Mouse (Mus musculus) embryonic facial prominence, embryonic 12.5 days (tissue): ENCODE data around the gene Tmod4. TPM values are rescaled to one million over a fixed set of nuclear protein-coding genes. Genes with fewer than 3 reads are reported as not detected.
"Not testable (repeated sequence)": the region's sequence is repeated elsewhere in the genome, so short reads cannot be mapped to it uniquely, and the experiment has no call there.

Experiments used
- ATAC-seq: fragments of 200-750 bp; cut with Nextera tagmentation; 2 replicates; pipeline ENCODE4 v1.8.0; 2017; ENCODE audit not compliant: insufficient number of reproducible peaks, insufficient read depth, low FRiP score, low TSS enrichment
- H3K27ac ChIP-seq: fragments of 300-500 bp; sonication (generic); 2 replicates; pipeline ENCODE4 v1.5.1; 2016; ENCODE audit warnings: mild to moderate bottlenecking
- H3K27me3 ChIP-seq: fragments of 300-500 bp; sonication (generic); 2 replicates; pipeline ENCODE4 v1.6.1; 2016; ENCODE audit warnings: mild to moderate bottlenecking, moderate library complexity
- H3K36me3 ChIP-seq: fragments of 300-500 bp; sonication (generic); 2 replicates; pipeline ENCODE4 v1.6.1; 2016; ENCODE audit warnings: mild to moderate bottlenecking
- H3K4me1 ChIP-seq: fragments of 300-500 bp; sonication (generic); 2 replicates; pipeline ENCODE4 v1.6.1; 2016
- H3K4me2 ChIP-seq: fragments of 300-500 bp; sonication (generic); replicated peaks from 2 replicates; pipeline ENCODE4 v1.6.1; 2016; ENCODE audit warnings: mild to moderate bottlenecking, moderate library complexity
- H3K4me3 ChIP-seq: fragments of 300-500 bp; sonication (generic); 2 replicates; pipeline ENCODE4 v1.5.1; 2016; ENCODE audit warnings: mild to moderate bottlenecking
- H3K9ac ChIP-seq: fragments of 300-500 bp; sonication (generic); 2 replicates; pipeline ENCODE4 v1.6.1; 2016; ENCODE audit warnings: mild to moderate bottlenecking, moderate library complexity
- H3K9me3 ChIP-seq: fragments of 300-500 bp; sonication (generic); 2 replicates; pipeline ENCODE4 v1.6.1; 2016; ENCODE audit warnings: mild to moderate bottlenecking, moderate library complexity
- WGBS: fragments of 180-500 bp; shearing (Covaris S2); methylation state at CpG from one replicate; pipeline ENCODE4 v1.1.7; 2016; 5-methylcytosine and 5-hydroxymethylcytosine counted together
- polyA plus RNA-seq: library from polyadenylated mRNA; unstranded; fragments of >200 nt; fragmentation: Nextera tagmentation; extraction: Ambion mirVana; gene quantifications from 2 replicates; pipeline ENCODE4 v1.2.1, GENCODE M21; 2016

The Tmod4 gene
- polyA plus RNA-seq, result 0.57 and 1.0 TPM in 2 replicates

DNA sequence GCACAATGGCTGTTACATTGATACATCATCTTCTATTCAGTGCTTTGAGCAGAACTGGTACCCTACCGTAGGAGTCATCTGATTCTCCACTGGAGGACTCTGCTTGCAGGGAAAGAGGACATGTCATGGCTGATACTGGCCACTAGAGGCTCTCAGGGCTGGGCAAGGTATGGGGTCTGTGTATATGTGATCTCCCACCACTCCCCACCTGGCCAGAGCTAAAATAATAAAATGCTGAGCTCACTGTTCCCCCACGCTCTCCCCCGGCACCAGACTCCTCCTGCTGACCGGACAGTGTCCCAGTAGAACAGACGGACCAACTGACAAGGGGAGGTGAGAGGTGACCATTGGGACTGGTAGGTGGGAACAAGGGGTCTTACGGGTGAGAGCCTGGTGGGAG lies at the start of gene Tmod4:
Gene Tmod4 (plus strand): TSS at position 231 of the 400 bp plus-strand sequence.
- H3K9ac ChIP-seq, result no peak within 1 kb of the TSS
- no peaks in the 10 kb centered on the region for H3K27me3 ChIP-seq
- no peak within 1 kb of the TSS for H3K4me3 ChIP-seq
- peaks cover 39% of the 10 kb centered on the region for H3K36me3 ChIP-seq
- H3K9me3 ChIP-seq, result no peaks in the 10 kb centered on the region
- ATAC-seq, result 0 out of 2 replicates have a peak, but pooled peaks have one; percentile 37
- peak within 1 kb of the TSS; percentile 46 for H3K27ac ChIP-seq
- H3K4me2 ChIP-seq, result no peak within 1 kb of the TSS
- H3K4me1 ChIP-seq, result peaks cover 7% of the 10 kb centered on the region; the same call in 1 of the 2 replicates
- WGBS, result 54% methylated on average over 6 of the region's 6 CpGs

DNA sequence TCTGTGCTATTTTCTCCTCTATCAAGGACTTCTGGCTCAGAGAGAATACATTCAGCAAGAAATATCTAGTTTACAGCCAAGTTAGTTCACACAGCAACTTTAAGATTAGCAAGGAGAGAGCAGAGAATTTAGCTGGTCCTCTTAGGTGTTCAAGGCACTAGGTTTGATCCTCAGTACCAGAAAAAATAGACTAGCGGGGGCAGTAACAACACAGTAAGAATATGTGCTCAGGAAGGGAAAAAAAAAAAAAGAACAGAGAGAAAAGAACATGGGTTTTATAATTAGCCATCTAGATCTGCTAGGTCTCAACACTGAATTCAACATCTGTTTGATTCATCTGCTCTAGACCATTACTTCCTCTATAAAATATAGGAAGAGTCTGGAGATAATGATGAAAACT lies 36.2 kb upstream of the Tmod4 start:
- Histone ChIP-seq H3K36me3 (peaks cover 16% of the 10 kb centered on the region), H3K27me3 (no peaks in the 10 kb centered on the region), H3K4me3 (no peak overlapping the region), H3K4me1 (no peaks in the 10 kb centered on the region), H3K9ac (no peak overlapping the region), H3K4me2 (no peak overlapping the region), H3K27ac (no peak overlapping the region), H3K9me3 (no peaks in the 10 kb centered on the region)
- ATAC-seq, result no peak
- WGBS, result 90% methylated on average over 1 of the region's 1 CpGs

DNA sequence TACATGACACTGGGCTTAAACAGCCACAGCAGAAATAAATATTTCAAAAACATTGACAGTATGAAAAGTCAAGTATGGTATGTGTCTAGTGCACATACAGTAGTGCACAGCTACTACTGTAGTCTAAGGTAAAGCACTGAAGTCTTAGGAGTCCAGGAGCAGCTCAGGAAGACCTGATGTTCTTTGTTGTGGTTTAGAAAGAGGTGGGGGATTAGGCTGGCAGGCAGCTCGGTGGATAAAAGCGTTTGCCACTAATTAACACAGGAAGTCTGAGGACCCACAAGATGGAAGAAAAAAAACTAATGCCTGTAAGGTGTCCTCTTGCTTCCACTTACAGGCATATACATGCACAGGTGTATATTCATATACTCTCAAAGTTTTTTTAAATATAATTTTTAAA lies 23.4 kb upstream of the Tmod4 start:
- Histone ChIP-seq H3K4me1 (peaks cover 10% of the 10 kb centered on the region; the same call in 1 of the 2 replicates), H3K9me3 (no peaks in the 10 kb centered on the region), H3K36me3 (peaks cover 8% of the 10 kb centered on the region)

DNA sequence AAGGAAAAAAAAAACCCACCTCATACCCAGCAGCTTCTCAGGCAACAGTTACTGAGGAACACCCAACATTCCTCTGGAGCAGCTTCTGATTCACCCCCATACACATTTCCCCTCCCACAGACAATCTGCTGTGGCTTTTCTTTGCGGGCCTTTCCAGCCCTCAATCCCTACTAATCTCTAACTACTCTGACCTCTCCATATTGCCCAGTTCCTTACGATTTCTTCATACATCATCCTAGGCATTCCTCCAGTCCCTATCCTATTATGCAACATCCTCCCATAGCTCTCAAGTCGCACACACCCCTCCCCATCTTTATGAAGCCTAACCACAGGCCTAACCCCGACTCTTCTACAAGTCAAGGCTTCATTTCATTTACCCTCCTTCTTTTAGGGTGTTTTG lies 19.2 kb upstream of the Tmod4 start:
- Histone ChIP-seq H3K4me2 (peak overlapping the region; percentile 76), H3K27me3 (no peaks in the 10 kb centered on the region), H3K9ac (peak overlapping the region; percentile 94), H3K4me1 (peaks cover 10% of the 10 kb centered on the region; the same call in 1 of the 2 replicates), H3K4me3 (peak overlapping the region; percentile 98), H3K27ac (no peak overlapping the region), H3K36me3 (no peaks in the 10 kb centered on the region), H3K9me3 (no peaks in the 10 kb centered on the region)
- 69% methylated on average over 4 of the region's 4 CpGs for WGBS
- ATAC-seq, result no peak

More for the DNA sequence above, 23.4 kb upstream of the Tmod4 start:
- no peak overlapping the region for H3K4me3 ChIP-seq
- 34% methylated on average over 2 of the region's 2 CpGs for WGBS
- H3K9ac ChIP-seq, result no peak overlapping the region
- no peak for ATAC-seq
- no peak overlapping the region for H3K27ac ChIP-seq
- H3K27me3 ChIP-seq, result no peaks in the 10 kb centered on the region
- no peak overlapping the region for H3K4me2 ChIP-seq

DNA sequence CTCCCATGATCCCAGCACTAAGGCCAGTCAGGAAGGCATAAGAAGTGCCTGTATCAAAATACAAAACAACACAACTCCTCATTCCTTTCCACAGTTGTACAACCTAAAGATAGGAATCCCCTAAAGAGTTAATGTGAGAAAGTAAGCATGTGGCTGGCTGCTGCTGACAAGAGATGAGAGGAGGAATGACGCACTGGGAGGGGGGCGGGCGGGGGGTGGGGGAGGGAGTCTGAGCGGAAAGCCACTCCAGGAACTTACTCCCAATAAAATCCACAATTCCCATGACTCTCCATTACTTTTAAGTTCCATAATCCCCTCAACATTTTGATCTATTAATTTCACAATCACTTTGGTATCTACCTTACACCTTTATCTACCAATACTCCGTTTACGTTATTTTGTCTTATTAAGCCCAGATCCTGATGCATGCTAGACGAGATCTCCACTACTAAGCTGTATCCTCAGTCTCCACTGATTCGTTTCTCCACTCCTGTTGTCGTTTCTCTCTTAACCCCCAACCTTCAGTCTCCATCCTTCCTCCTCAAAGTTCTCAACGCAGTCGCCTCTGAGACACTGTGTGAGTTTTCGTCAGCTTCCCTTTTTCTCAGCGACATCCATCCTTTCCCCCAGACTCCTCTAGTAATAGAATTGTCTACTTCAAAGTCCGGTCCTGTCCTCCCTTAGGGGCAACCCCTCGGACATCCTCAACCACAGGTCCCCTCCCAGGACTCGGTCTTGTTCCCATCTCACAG lies 18.5 kb upstream of the Tmod4 start:
- Histone ChIP-seq H3K4me3 (peak overlapping the region; percentile 98), H3K27ac (peak overlapping the region; percentile 90), H3K9ac (peak overlapping the region; percentile 94), H3K4me1 (peaks cover 10% of the 10 kb centered on the region; the same call in 1 of the 2 replicates), H3K36me3 (no peaks in the 10 kb centered on the region), H3K9me3 (no peaks in the 10 kb centered on the region), H3K27me3 (no peaks in the 10 kb centered on the region), H3K4me2 (peak overlapping the region; percentile 76)
- no peak for ATAC-seq
- 2% methylated on average over 16 of the region's 16 CpGs for WGBS

DNA sequence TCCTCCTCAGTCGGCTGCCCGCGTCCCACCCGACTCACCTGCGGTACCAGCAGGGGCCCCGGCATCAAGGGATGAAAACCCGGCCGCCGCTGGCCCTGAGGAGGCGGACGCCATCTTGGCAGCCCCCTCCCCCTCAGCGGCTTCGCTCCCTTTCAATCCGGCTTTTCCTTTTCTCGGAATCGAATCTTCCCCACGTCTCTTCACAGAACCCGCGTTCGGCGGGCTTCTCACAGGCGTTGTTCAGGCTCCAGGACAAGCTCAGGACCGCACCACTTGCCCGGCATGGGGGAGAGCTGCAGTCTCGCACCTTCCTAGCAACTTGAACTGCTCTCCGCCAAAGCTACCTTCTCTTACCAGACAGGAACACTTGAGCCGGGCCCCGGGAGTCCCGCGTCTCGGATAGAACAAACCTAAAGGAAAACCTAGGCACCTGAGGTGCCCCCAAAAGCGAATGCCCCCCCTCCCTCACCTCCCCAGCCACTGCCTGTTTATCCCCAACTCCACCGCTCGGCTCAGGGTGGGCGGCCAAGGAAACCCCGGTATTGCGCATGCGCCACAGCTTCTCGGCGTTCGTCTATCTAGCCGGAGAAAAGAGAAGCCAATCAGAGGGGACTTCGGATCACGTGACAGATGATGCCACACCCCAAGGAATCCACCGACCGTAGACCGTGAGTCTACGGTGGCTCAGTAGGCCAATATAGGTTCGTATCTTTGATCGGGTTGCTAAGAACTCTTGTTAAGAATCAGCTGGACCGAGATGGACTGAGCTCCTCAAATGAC lies 17.7 kb upstream of the Tmod4 start, which contains the start of gene Pip5k1a:
Gene Pip5k1a (minus strand): TSS at position 593 of the 780 bp plus-strand sequence.
- Histone ChIP-seq H3K4me2 (peak within 1 kb of the TSS; percentile 76), H3K9ac (peak within 1 kb of the TSS; percentile 94), H3K9me3 (no peaks in the 10 kb centered on the region), H3K36me3 (no peaks in the 10 kb centered on the region), H3K4me1 (peaks cover 10% of the 10 kb centered on the region; the same call in 1 of the 2 replicates), H3K4me3 (peak within 1 kb of the TSS; percentile 98), H3K27me3 (no peaks in the 10 kb centered on the region), H3K27ac (peak within 1 kb of the TSS; percentile 90)
- WGBS, result under 1% methylated on average over 51 of the region's 51 CpGs
- ATAC-seq, result peak; percentile 84

DNA sequence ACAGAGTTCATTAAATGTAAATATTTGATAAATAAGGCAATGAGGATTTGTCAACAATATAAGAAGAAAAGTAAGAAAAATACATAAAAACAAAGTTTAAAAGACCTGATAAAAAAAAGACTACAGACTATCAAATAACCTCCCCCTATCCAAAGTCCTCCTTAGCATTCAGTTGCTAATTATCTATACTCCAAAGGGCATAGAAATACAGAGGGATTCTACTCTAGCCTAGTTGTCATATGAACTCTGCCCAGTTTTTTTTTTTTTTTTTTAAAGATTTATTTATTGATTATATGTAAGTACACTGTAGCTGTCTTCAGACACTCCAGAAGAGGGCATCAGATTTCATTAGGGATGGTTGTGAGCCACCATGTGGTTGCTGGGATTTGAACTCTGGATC lies 17.0 kb upstream of the Tmod4 start:
- H3K9ac ChIP-seq, H3K27ac ChIP-seq: not testable (repeated sequence)

DNA sequence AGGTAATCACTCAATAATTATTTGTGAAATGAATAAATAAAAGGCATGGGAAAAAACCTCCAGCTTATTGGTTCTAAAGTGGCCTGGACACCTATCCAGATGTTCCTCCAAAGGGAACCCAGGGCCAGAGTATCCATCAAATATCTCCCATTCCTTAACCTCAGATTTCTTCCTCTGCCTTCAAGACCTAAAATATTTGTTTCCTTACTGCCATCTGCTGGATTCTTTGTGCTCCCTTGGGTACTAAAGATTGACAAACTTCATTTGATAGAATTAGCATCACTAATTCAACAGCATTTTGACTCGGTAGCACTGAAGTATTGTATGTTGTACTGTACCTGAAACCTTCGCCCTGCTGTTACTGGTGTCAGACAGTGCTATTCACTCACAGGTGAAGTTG lies 16.4 kb upstream of the Tmod4 start:
- WGBS, result 71% methylated on average over 2 of the region's 2 CpGs
- H3K9ac ChIP-seq, result no peak overlapping the region
- H3K27ac ChIP-seq, result no peak overlapping the region
- H3K36me3 ChIP-seq, result no peaks in the 10 kb centered on the region
- no peak overlapping the region for H3K4me2 ChIP-seq
- H3K27me3 ChIP-seq, result no peaks in the 10 kb centered on the region
- H3K9me3 ChIP-seq, result no peaks in the 10 kb centered on the region
- peaks cover 19% of the 10 kb centered on the region for H3K4me1 ChIP-seq
- H3K4me3 ChIP-seq, result no peak overlapping the region
- ATAC-seq, result no peak

More for the DNA sequence above, 17.0 kb upstream of the Tmod4 start:
- H3K4me1 ChIP-seq, result peaks cover 14% of the 10 kb centered on the region
- ATAC-seq, H3K27me3 ChIP-seq, H3K36me3 ChIP-seq, H3K9me3 ChIP-seq: not testable (repeated sequence)
- peak overlapping the region; percentile 98 for H3K4me3 ChIP-seq
- peak overlapping the region; percentile 76 for H3K4me2 ChIP-seq

DNA sequence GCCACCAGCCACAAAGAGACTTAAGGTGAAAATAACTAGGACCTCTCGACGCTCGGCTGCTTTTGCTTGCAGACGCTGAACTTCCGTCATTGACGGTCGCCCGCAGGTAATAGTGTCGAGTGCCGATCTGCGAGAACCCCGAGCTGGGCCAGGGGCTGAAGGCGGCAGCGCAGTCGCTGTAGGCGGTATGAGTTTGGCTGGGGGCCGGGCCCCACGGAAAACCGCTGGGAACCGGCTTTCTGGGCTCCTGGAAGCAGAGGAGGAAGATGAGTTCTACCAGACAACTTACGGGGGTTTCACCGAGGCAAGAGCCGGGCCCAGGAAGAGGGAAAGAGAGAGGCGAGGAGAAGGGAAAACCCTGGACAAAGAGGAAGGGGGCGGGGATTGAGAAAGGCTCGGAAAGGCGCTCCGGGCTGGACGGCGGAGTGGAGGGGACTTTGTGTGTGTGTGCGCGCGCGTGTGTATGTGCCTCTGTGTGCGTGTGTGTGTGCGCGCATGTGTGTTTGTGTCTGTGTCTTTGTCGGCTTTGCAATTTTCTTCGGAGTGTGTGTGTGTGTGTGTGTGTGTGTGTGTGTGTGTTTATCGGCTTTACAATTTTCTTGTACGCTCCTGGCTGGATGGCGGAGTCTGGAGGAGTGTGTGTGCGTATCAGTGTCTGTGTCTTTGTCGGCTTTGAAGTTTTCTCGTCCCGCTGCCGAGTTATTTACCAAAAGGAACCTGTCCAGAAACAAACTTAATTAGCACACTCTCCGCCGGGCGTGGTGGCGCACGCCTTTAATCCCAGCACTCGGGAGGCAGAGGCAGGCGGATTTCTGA lies 13.2 kb upstream of the Tmod4 start, which contains the start of gene Vps72:
Gene Vps72 (plus strand): TSS at position 112 of the 816 bp plus-strand sequence.
- H3K9me3 ChIP-seq, result no peaks in the 10 kb centered on the region
- under 1% methylated on average over 54 of the region's 54 CpGs for WGBS
- ATAC-seq, result peak; percentile 57
- H3K27me3 ChIP-seq, result no peaks in the 10 kb centered on the region
- peak within 1 kb of the TSS; percentile 76 for H3K4me3 ChIP-seq
- peak within 1 kb of the TSS; percentile 98 for H3K27ac ChIP-seq
- H3K9ac ChIP-seq, result peak within 1 kb of the TSS; percentile 78
- peaks cover 9% of the 10 kb centered on the region for H3K4me1 ChIP-seq
- peak within 1 kb of the TSS; percentile 44 for H3K4me2 ChIP-seq
- peaks cover 12% of the 10 kb centered on the region for H3K36me3 ChIP-seq

DNA sequence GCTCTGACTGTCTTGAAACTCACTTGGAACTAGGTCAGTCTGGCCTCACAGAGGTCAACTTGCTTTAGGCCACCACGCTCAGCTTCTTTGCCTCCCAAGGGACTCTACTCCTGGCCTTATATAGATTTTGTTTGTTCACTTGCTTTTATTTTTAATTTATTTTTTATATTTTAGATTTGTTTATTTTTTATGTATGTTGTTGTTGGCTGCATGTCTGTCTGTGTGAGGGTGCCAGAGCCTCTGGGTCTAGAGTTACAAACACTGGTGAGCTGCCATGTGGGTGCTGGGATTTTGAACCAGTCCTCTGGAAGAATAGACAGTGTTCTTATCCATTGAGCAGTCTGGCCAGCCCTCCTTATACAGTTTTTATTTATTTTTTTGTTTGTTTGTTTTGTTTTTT lies 11.5 kb upstream of the Tmod4 start:
- no peaks in the 10 kb centered on the region for H3K27me3 ChIP-seq
- 83% methylated on average over 1 of the region's 1 CpGs for WGBS
- no peak overlapping the region for H3K9ac ChIP-seq
- 0 out of 2 replicates have a peak overlapping the region, but pooled peaks have one; percentile 76 for H3K4me3 ChIP-seq
- no peak for ATAC-seq
- no peaks in the 10 kb centered on the region for H3K9me3 ChIP-seq
- peaks cover 9% of the 10 kb centered on the region for H3K4me1 ChIP-seq
- H3K27ac ChIP-seq, result no peak overlapping the region
- H3K36me3 ChIP-seq, result peaks cover 20% of the 10 kb centered on the region
- peak overlapping the region; percentile 44 for H3K4me2 ChIP-seq

DNA sequence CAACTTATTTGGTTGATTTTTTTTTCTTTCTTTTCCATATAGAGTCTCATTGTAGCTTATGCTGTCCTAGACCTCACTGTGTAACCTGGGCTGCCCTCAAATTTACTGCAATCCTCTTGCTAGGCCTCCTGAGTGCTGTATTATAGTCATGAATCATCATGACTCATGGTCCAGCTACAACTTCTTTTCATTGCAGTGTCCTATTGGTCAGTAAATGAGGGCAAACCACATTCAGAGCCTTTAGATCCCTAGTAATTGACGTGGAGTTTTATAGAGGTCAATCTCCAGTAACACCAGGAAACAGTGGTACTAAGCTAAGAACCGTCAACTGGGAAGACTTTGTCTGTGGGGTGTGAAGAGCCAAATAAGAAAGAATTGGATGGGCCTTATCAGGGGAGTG lies 6.5 kb upstream of the Tmod4 start:
- Histone ChIP-seq H3K27ac (no peak overlapping the region), H3K9ac (no peak overlapping the region), H3K27me3 (no peaks in the 10 kb centered on the region), H3K4me3 (no peak overlapping the region), H3K4me1 (peaks cover under 1% of the 10 kb centered on the region; the same call in 1 of the 2 replicates), H3K9me3 (no peaks in the 10 kb centered on the region), H3K36me3 (peaks cover 66% of the 10 kb centered on the region), H3K4me2 (no peak overlapping the region)
- ATAC-seq, result no peak
- WGBS, result 93% methylated on average over 2 of the region's 2 CpGs
